Mouse (Mus musculus) stomach, embryonic 14.5 days (tissue): Measurements from ENCODE around the gene Kpna4. TPM values are rescaled to one million over a fixed set of nuclear protein-coding genes. Genes with fewer than 3 reads are reported as not detected.

Source experiments
- ATAC-seq: fragments of 200-750 bp; cut with Nextera tagmentation; 2 replicates; pipeline ENCODE4 v1.8.0; 2017; ENCODE audit warnings: low read depth, moderate TSS enrichment; ENCODE audit not compliant: insufficient number of reproducible peaks, insufficient read depth, low FRiP score
- H3K27ac ChIP-seq: fragments of 300-500 bp; sonication (generic); 2 replicates; pipeline ENCODE4 v1.5.1; 2014; ENCODE audit warnings: mild to moderate bottlenecking, low read length, moderate library complexity, mixed read lengths
- H3K27me3 ChIP-seq: fragments of 300-500 bp; sonication (generic); 2 replicates; pipeline ENCODE4 v1.6.1; 2014; ENCODE audit warnings: low read length, control low read depth, mixed read lengths; ENCODE audit not compliant: control insufficient read depth, insufficient read depth
- H3K36me3 ChIP-seq: fragments of 300-500 bp; sonication (generic); 2 replicates; pipeline ENCODE4 v1.6.1; 2014; ENCODE audit warnings: mild to moderate bottlenecking, control low read depth, low read length, moderate library complexity, mixed read lengths; ENCODE audit not compliant: control insufficient read depth, insufficient read depth
- H3K4me1 ChIP-seq: fragments of 300-500 bp; sonication (generic); 2 replicates; pipeline ENCODE4 v1.6.1; 2014; ENCODE audit warnings: low read length, control low read depth, mixed read lengths; ENCODE audit not compliant: control insufficient read depth, insufficient read depth
- H3K4me2 ChIP-seq: fragments of 300-500 bp; sonication (generic); replicated peaks from 2 replicates; pipeline ENCODE4 v1.6.1; 2014; ENCODE audit warnings: low read depth, low read length, control low read depth
- H3K4me3 ChIP-seq: fragments of 300-500 bp; sonication (generic); 2 replicates; pipeline ENCODE4 v1.5.1; 2014; ENCODE audit warnings: low read depth, low read length, control low read depth
- H3K9ac ChIP-seq: fragments of 300-500 bp; sonication (generic); replicated peaks from 2 replicates; pipeline ENCODE4 v1.6.1; 2014; ENCODE audit warnings: low read depth, mild to moderate bottlenecking, control low read depth, low read length, moderate library complexity, mixed read lengths
- H3K9me3 ChIP-seq: fragments of 300-500 bp; sonication (generic); 2 replicates; pipeline ENCODE4 v1.6.1; 2016; ENCODE audit warnings: low read depth, low read length, control low read depth; ENCODE audit not compliant: control insufficient read depth
- WGBS: fragments of 180-500 bp; shearing (Covaris S2); extraction: QIAGEN DNeasy Blood & Tissue Kit; methylation state at CpG from one replicate; pipeline ENCODE4 v1.1.7; 2014; 5-methylcytosine and 5-hydroxymethylcytosine counted together
- polyA plus RNA-seq: library from polyadenylated mRNA; unstranded; fragments of >200 nt; fragmentation: Nextera tagmentation; extraction: Ambion mirVana; gene quantifications from 2 replicates; pipeline ENCODE4 v1.2.1, GENCODE M21; 2014

Kpna4 gene
- polyA plus RNA-seq, 1 experiment from 2014 or later = 33.6 TPM

- Histone ChIP-seq H3K4me1 (peaks cover 6% of the 10 kb centered on the region; the same call in 1 of the 2 replicates), H3K9me3 (no peaks in the 10 kb centered on the region), H3K27ac (peak overlapping the region; percentile 95; the same call in 1 of the 2 replicates), H3K4me2 (peak overlapping the region; percentile 71), H3K36me3 (no peaks in the 10 kb centered on the region), H3K27me3 (no peaks in the 10 kb centered on the region), H3K4me3 (peak overlapping the region; percentile 87), H3K9ac (no peak overlapping the region; the same call in 1 of the 2 replicates)
- WGBS = under 1% methylated on average over 10 of the region's 10 CpGs
- ATAC-seq = peak; percentile 73; the same call in 1 of the 2 replicates
These were observed 399 bp upstream of the Kpna4 start for GRCm38 (mm10) chr3:69127346-69127678.

GRCm38 (mm10) chr3:69125891-69126508, 913 bp downstream of the Kpna4 start:
- Histone ChIP-seq H3K4me2 (peak overlapping the region; percentile 51), H3K4me1 (peaks cover 6% of the 10 kb centered on the region; the same call in 1 of the 2 replicates), H3K4me3 (peak overlapping the region; percentile 87), H3K36me3 (no peaks in the 10 kb centered on the region), H3K9me3 (no peaks in the 10 kb centered on the region), H3K9ac (peak overlapping the region; percentile 88), H3K27ac (peak overlapping the region; percentile 95), H3K27me3 (no peaks in the 10 kb centered on the region)
- ATAC-seq = no peak
- WGBS = 0% methylated on average over 35 of the region's 35 CpGs

GRCm38 (mm10) chr3:69125461-69125860, 1.5 kb downstream of the Kpna4 start:
- H3K36me3 ChIP-seq = no peaks in the 10 kb centered on the region
- 18% methylated on average over 4 of the region's 4 CpGs for WGBS

GRCm38 (mm10) chr3:69118827-69119226, 8.1 kb downstream of the Kpna4 start:
- 56% methylated on average over 3 of the region's 3 CpGs for WGBS
- ATAC-seq = no peak
- H3K4me2 ChIP-seq = no peak overlapping the region

More at GRCm38 (mm10) chr3:69125461-69125860, 1.5 kb downstream of the Kpna4 start:
- no peak for ATAC-seq
- no peaks in the 10 kb centered on the region for H3K27me3 ChIP-seq
- H3K4me2 ChIP-seq = peak overlapping the region; percentile 51
- H3K4me1 ChIP-seq = peaks cover 6% of the 10 kb centered on the region; the same call in 1 of the 2 replicates
- peak overlapping the region; percentile 88; the same call in 1 of the 2 replicates for H3K9ac ChIP-seq
- H3K4me3 ChIP-seq = peak overlapping the region; percentile 87
- no peak overlapping the region for H3K27ac ChIP-seq
- no peaks in the 10 kb centered on the region for H3K9me3 ChIP-seq

GRCm38 (mm10) chr3:69114760-69115159, 12.2 kb downstream of the Kpna4 start:
- H3K4me2 ChIP-seq = no peak overlapping the region
- ATAC-seq = no peak
- H3K36me3 ChIP-seq = no peaks in the 10 kb centered on the region
- WGBS = 82% methylated on average over 1 of the region's 1 CpGs
- H3K4me3 ChIP-seq = no peak overlapping the region
- H3K4me1 ChIP-seq = no peaks in the 10 kb centered on the region
- H3K27ac ChIP-seq = no peak overlapping the region
- H3K9ac ChIP-seq = no peak overlapping the region
- H3K9me3 ChIP-seq = no peaks in the 10 kb centered on the region
- no peaks in the 10 kb centered on the region for H3K27me3 ChIP-seq

More at GRCm38 (mm10) chr3:69118827-69119226, 8.1 kb downstream of the Kpna4 start:
- Histone ChIP-seq H3K36me3 (no peaks in the 10 kb centered on the region), H3K4me3 (no peak overlapping the region), H3K9ac (no peak overlapping the region), H3K27ac (no peak overlapping the region), H3K27me3 (no peaks in the 10 kb centered on the region), H3K9me3 (no peaks in the 10 kb centered on the region), H3K4me1 (no peaks in the 10 kb centered on the region)

- 64% methylated on average over 1 of the region's 1 CpGs for WGBS
- Histone ChIP-seq H3K9me3 (no peaks in the 10 kb centered on the region), H3K27ac (no peak overlapping the region), H3K4me2 (no peak overlapping the region), H3K4me3 (no peak overlapping the region), H3K27me3 (no peaks in the 10 kb centered on the region), H3K9ac (no peak overlapping the region), H3K4me1 (no peaks in the 10 kb centered on the region), H3K36me3 (no peaks in the 10 kb centered on the region)
- no peak for ATAC-seq
These were observed 13.0 kb downstream of the Kpna4 start for GRCm38 (mm10) chr3:69113956-69114355.

GRCm38 (mm10) chr3:69109079-69109478, 17.8 kb downstream of the Kpna4 start:
- no peaks in the 10 kb centered on the region for H3K4me1 ChIP-seq
- H3K27me3 ChIP-seq = no peaks in the 10 kb centered on the region
- ATAC-seq = no peak
- no peaks in the 10 kb centered on the region for H3K36me3 ChIP-seq
- H3K9me3 ChIP-seq = no peaks in the 10 kb centered on the region
- 92% methylated on average over 1 of the region's 1 CpGs for WGBS
- no peak overlapping the region for H3K4me3 ChIP-seq
- no peak overlapping the region for H3K4me2 ChIP-seq
- no peak overlapping the region for H3K9ac ChIP-seq
- no peak overlapping the region for H3K27ac ChIP-seq

GRCm38 (mm10) chr3:69094456-69094855, 32.5 kb downstream of the Kpna4 start:
- no peaks in the 10 kb centered on the region for H3K4me1 ChIP-seq
- ATAC-seq = no peak
- no peak overlapping the region for H3K9ac ChIP-seq
- no peak overlapping the region for H3K4me2 ChIP-seq
- no peak overlapping the region for H3K4me3 ChIP-seq
- no peaks in the 10 kb centered on the region for H3K9me3 ChIP-seq
- H3K36me3 ChIP-seq = peaks cover 44% of the 10 kb centered on the region
- 91% methylated on average over 7 of the region's 7 CpGs for WGBS
- H3K27ac ChIP-seq = no peak overlapping the region
- no peaks in the 10 kb centered on the region for H3K27me3 ChIP-seq

GRCm38 (mm10) chr3:69064005-69064404, 62.9 kb downstream of the Kpna4 start:
- no peak for ATAC-seq
- Histone ChIP-seq H3K4me2 (no peak overlapping the region), H3K27me3 (no peaks in the 10 kb centered on the region), H3K36me3 (no peaks in the 10 kb centered on the region), H3K9ac (no peak overlapping the region), H3K27ac (no peak overlapping the region), H3K4me1 (no peaks in the 10 kb centered on the region), H3K9me3 (no peaks in the 10 kb centered on the region), H3K4me3 (no peak overlapping the region)
- 46% methylated on average over 1 of the region's 1 CpGs for WGBS
